Mouse (Mus musculus) lung, postnatal 0 days (tissue): Measurements from ENCODE around the gene Prss16. TPM values are rescaled to one million over a fixed set of nuclear protein-coding genes. Genes with fewer than 3 reads are reported as not detected.
A peak's percentile ranks its signal among the peaks of the same experiment; 100 is the strongest.

ENCODE experiments used
- ATAC-seq: fragments of 200-750 bp; cut with Nextera tagmentation; 2 replicates; pipeline ENCODE4 v1.8.0; 2017; ENCODE audit warnings: moderate library complexity
- DNase-seq: peaks from one replicate; pipeline ENCODE4 v3.0.0-alpha.2; 2016; ENCODE audit warnings: low spot score
- H3K27ac ChIP-seq: fragments of 300-500 bp; sonication (generic); 2 replicates; pipeline ENCODE4 v1.5.1; 2014; ENCODE audit warnings: antibody characterized with exemption, mild to moderate bottlenecking, low read length, mixed read lengths
- H3K27me3 ChIP-seq: fragments of 300-500 bp; sonication (generic); replicated peaks from 2 replicates; pipeline ENCODE4 v1.6.1; 2014; ENCODE audit warnings: low read length, mixed read lengths; ENCODE audit not compliant: insufficient read depth
- H3K36me3 ChIP-seq: fragments of 300-500 bp; sonication (generic); 2 replicates; pipeline ENCODE4 v1.6.1; 2014; ENCODE audit warnings: low read length, mixed read lengths; ENCODE audit not compliant: insufficient read depth
- H3K4me1 ChIP-seq: fragments of 300-500 bp; sonication (generic); 2 replicates; pipeline ENCODE4 v1.6.1; 2014; ENCODE audit warnings: antibody characterized with exemption, low read depth, low read length, mixed read lengths; ENCODE audit not compliant: insufficient read depth
- H3K4me2 ChIP-seq: fragments of 300-500 bp; sonication (generic); replicated peaks from 2 replicates; pipeline ENCODE4 v1.6.1; 2014; ENCODE audit warnings: low read depth, mild to moderate bottlenecking, low read length, moderate library complexity, mixed read lengths
- H3K4me3 ChIP-seq: fragments of 300-500 bp; sonication (generic); 2 replicates; pipeline ENCODE4 v1.5.1; 2014; ENCODE audit warnings: low read depth, low read length
- H3K9ac ChIP-seq: fragments of 300-500 bp; sonication (generic); replicated peaks from 2 replicates; pipeline ENCODE4 v1.6.1; 2014; ENCODE audit warnings: low read depth, mild to moderate bottlenecking
- H3K9me3 ChIP-seq: fragments of 300-500 bp; sonication (generic); 2 replicates; pipeline ENCODE4 v1.6.1; 2016; ENCODE audit warnings: low read length, mixed read lengths
- CTCF ChIP-seq: IDR thresholded peaks from 2 replicates; pipeline ENCODE4 v1.5.1; 2016; ENCODE audit warnings: antibody characterized with exemption, mild to moderate bottlenecking
- EP300 ChIP-seq: IDR thresholded peaks from 2 replicates; pipeline ENCODE4 v1.6.1; 2016; ENCODE audit warnings: antibody characterized with exemption, mild to moderate bottlenecking, control low read depth
- WGBS: fragments of 180-500 bp; shearing (Covaris S2); extraction: QIAGEN DNeasy Blood & Tissue Kit; methylation state at CpG from one replicate; pipeline ENCODE4 v1.1.7; 2014; 5-methylcytosine and 5-hydroxymethylcytosine counted together
- polyA plus RNA-seq: library from polyadenylated mRNA; unstranded; fragments of >200 nt; fragmentation: Nextera tagmentation; extraction: Ambion mirVana; gene quantifications from 2 replicates; pipeline ENCODE4 v1.2.1, GENCODE M21; 2015

The Prss16 gene
- polyA plus RNA-seq, 1 experiment from 2014 or later = 0.62 TPM

DNA sequence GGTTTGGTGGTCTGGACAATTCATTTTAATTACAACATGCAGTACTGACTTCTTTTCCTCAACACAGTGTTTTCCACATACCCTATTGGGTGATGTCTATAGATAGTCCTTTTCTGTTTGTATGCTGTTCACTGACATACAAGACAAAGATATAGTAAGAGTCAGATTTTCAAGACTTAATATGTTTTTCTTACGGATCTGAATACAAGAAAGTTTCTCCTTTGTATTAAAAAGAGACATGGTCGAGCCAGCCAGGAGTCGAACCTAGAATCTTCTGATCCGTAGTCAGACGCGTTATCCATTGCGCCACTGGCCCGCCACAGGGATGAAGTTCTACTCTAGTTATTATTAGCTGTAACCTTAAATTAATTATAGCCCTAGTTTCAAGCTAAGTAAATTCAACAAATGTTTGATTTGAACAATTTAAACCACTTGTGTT is 11.4 kb upstream of the Prss16 start:
- DNase-seq = peak; percentile 77
- WGBS = 0% methylated on average over 8 of the region's 8 CpGs
- H3K36me3 ChIP-seq = no peaks in the 10 kb centered on the region
- H3K9me3 ChIP-seq = no peaks in the 10 kb centered on the region
- peaks cover 2% of the 10 kb centered on the region; the same call in 1 of the 2 replicates for H3K4me1 ChIP-seq
- peak; percentile 65 for ATAC-seq
- TF ChIP-seq EP300 = no peak; the same call in 1 of the 2 replicates
- TF ChIP-seq CTCF = no peak
- peak overlapping the region; percentile 76 for H3K4me2 ChIP-seq
- H3K9ac ChIP-seq = no peak overlapping the region; the same call in 1 of the 2 replicates
- H3K27me3 ChIP-seq = no peaks in the 10 kb centered on the region; the same call in 1 of the 2 replicates
- no peak overlapping the region for H3K27ac ChIP-seq
- peak overlapping the region; percentile 51 for H3K4me3 ChIP-seq

DNA sequence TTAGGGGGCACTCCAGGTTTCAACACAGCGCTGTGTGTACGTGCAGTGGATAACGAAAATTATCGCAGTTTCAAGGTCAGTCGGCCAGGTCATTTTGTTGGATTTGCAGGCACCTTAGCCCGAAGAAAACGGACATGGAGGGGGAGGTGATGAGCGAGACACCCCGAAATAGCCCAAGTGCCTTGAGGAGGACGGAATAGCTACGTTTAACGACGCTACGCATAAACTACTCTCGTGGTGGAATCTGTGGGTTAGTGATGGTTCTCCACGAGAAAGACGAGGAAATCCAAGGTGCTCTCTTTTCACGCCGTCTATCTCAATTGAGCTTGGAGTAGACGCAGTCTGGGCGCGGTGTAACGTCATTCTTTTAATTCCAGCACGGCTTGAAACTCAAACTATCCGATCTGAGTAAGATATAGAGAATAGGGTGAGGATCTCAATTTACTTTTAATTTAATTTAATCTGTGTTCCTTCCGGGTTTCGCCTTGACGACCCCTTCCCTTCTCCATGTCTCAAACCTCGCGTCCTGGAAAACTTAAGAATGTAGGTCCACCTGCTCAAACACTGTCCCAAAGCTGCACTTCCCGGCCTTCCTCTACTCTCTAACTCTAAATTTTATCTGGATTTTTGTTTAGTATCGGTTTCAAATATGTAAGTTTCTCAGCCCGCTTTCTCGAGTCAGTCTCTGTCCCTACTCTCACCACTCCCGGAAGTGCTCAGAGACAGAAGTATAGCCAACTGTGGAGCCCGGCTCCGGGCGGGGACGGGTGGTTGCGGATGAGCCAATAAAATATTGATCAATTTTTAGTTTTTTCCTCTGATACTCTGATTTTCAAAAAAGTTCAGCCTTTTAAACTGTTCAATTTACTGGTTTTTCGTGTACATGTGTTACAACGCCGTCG is 10.6 kb upstream of the Prss16 start:
- Histone ChIP-seq H3K9me3 (no peaks in the 10 kb centered on the region), H3K4me3 (peak overlapping the region; percentile 51), H3K4me2 (peak overlapping the region; percentile 76), H3K36me3 (no peaks in the 10 kb centered on the region), H3K4me1 (no peaks in the 10 kb centered on the region), H3K27ac (no peak overlapping the region), H3K27me3 (peaks cover 3% of the 10 kb centered on the region), H3K9ac (peak overlapping the region; percentile 26; the same call in 1 of the 2 replicates)
- peak; percentile 39; the same call in 1 of the 2 replicates for ATAC-seq
- under 1% methylated on average over 44 of the region's 44 CpGs for WGBS
- peak; percentile 58 for DNase-seq
- TF ChIP-seq EP300 (no peak), CTCF (no peak)

DNA sequence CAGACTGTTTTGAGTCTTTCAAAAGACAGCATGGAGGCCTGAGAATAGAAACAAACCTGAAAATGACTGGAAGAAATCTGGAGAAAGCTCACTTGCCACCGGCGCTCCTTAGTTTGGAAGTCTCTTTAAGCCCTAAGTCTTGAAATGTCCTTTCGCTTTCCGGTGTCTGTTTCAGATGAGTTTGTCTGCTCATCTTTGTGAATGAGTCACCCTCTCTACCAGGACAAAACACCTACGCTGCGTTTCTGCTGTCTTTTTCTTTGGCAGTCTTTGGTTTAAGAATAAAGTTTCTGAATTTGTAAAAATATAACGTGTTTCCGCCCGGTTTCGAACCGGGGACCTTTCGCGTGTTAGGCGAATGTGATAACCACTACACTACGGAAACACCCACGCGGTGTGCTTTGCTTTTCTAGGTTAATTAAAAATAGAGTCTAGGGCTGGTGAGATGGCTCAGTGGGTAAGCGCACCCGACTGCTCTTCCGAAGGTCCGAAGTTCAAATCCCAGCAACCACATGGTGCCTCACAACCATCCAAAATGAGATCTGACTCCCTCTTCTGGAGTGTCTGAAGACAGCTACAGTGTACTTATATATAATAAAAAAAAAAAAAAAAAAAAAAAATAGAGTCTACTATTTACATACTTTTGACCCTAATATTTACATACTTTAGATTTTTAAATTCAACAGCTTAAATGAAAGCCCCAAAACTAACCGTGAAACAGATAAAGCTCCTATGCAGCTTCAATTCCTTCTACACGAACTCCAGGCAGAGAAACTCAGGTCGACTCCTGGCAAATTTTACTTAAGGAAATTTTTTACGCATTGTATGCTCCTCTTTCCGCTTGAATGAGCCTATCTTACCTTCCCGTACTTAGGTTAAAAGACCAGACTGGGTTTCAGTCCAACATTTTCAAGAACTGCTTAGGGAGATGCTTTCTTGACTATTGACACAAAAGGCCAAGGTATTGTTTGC is 6.2 kb upstream of the Prss16 start:
- ATAC-seq (peak; percentile 88), DNase-seq (peak; percentile 64)
- 0 out of 2 replicates have a peak overlapping the region, but pooled peaks have one; percentile 12 for H3K4me2 ChIP-seq
- H3K9me3 ChIP-seq = no peaks in the 10 kb centered on the region
- H3K27me3 ChIP-seq = peaks cover 28% of the 10 kb centered on the region
- no peak overlapping the region for H3K27ac ChIP-seq
- H3K4me1 ChIP-seq = peaks cover 5% of the 10 kb centered on the region; the same call in 1 of the 2 replicates
- no peak overlapping the region for H3K4me3 ChIP-seq
- peak; percentile 25; the same call in 1 of the 2 replicates for TF ChIP-seq EP300
- peak; percentile 32 for TF ChIP-seq CTCF
- no peak overlapping the region for H3K9ac ChIP-seq
- WGBS = 17% methylated on average over 27 of the region's 27 CpGs
- no peaks in the 10 kb centered on the region for H3K36me3 ChIP-seq

DNA sequence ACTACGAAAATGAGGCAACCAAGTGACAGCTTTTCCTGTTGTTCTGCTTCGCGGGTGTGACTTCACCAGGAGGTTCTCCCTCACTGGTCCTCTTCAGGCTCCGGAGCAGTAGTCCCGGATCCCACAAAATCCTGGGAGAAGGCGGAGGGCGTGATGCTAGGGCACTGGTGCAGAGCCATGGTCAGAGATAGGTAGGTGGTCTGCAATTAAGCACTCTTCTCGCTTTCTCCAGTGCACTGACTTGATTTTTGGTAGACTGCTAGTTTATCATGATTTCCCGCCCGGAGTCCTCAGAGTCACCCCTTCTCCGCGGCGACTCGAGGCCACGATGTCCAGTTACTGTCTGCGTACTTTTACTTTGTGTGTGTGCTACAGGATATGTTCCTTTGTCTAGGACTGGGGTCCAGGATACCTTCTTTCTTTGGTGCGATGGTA is 4.9 kb upstream of the Prss16 start:
- Histone ChIP-seq H3K4me2 (peak overlapping the region; percentile 52), H3K9ac (no peak overlapping the region), H3K27me3 (peaks cover 36% of the 10 kb centered on the region), H3K36me3 (no peaks in the 10 kb centered on the region), H3K27ac (no peak overlapping the region), H3K4me3 (peak overlapping the region; percentile 24), H3K9me3 (no peaks in the 10 kb centered on the region), H3K4me1 (peaks cover 5% of the 10 kb centered on the region; the same call in 1 of the 2 replicates)
- whole genome bisulfite sequencing = 10% methylated on average over 17 of the region's 17 CpGs
- no peak for TF ChIP-seq EP300
- no peak for TF ChIP-seq CTCF
- DNase-seq (no peak), ATAC-seq (no peak)

DNA sequence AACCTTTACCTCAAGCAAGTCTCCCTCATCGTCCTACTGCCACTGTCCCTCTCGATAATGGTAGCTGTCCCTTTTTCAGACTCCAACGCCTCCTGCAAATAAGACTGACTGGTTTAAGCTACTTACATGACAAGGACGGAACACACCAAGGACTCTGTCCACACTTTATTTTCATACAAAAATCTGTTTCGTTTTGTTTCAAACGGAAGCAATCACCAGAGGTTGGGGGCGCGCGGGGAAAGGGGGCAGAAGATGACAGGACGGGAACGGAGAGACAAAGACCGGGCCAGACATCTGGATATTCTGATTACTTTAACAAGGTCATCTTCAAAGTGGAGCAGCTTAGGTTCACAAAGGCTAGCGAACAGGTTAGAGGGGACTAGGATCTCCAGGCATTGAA is 4.2 kb upstream of the Prss16 start:
- peaks cover 43% of the 10 kb centered on the region for H3K27me3 ChIP-seq
- H3K9ac ChIP-seq = no peak overlapping the region
- peaks cover 5% of the 10 kb centered on the region; the same call in 1 of the 2 replicates for H3K4me1 ChIP-seq
- WGBS = 15% methylated on average over 13 of the region's 13 CpGs
- no peaks in the 10 kb centered on the region for H3K36me3 ChIP-seq
- ATAC-seq = no peak
- TF ChIP-seq EP300 (no peak), CTCF (no peak)
- peak overlapping the region; percentile 52 for H3K4me2 ChIP-seq
- no peak overlapping the region for H3K27ac ChIP-seq
- no peak for DNase-seq
- H3K4me3 ChIP-seq = peak overlapping the region; percentile 24; the same call in 1 of the 2 replicates
- H3K9me3 ChIP-seq = no peaks in the 10 kb centered on the region
